Mouse (Mus musculus) kidney, embryonic 16.5 days (tissue): ENCODE measurements around the gene Creld1. TPM values are rescaled to one million over a fixed set of nuclear protein-coding genes. Genes with fewer than 3 reads are reported as not detected.

ENCODE experiments used
- ATAC-seq: fragments of 200-750 bp; cut with Nextera tagmentation; 2 replicates; pipeline ENCODE4 v1.8.0; 2017; ENCODE audit warnings: moderate TSS enrichment; ENCODE audit not compliant: low FRiP score, low TSS enrichment
- H3K27ac ChIP-seq: fragments of 300-500 bp; sonication (generic); 2 replicates; pipeline ENCODE4 v1.5.1; 2014; ENCODE audit warnings: low read length
- H3K27me3 ChIP-seq: fragments of 300-500 bp; sonication (generic); 2 replicates; pipeline ENCODE4 v1.6.1; 2014; ENCODE audit warnings: low read length, control low read depth, mixed read lengths; ENCODE audit not compliant: insufficient read depth
- H3K36me3 ChIP-seq: fragments of 300-500 bp; sonication (generic); 2 replicates; pipeline ENCODE4 v1.6.1; 2014; ENCODE audit warnings: low read length, control low read depth, mixed read lengths; ENCODE audit not compliant: insufficient read depth
- H3K4me1 ChIP-seq: fragments of 300-500 bp; sonication (generic); 2 replicates; pipeline ENCODE4 v1.6.1; 2014; ENCODE audit warnings: low read length, control low read depth, mixed read lengths; ENCODE audit not compliant: insufficient read depth
- H3K4me2 ChIP-seq: fragments of 300-500 bp; sonication (generic); replicated peaks from 2 replicates; pipeline ENCODE4 v1.6.1; 2014; ENCODE audit warnings: low read depth, low read length
- H3K4me3 ChIP-seq: fragments of 300-500 bp; sonication (generic); 2 replicates; pipeline ENCODE4 v1.5.1; 2014; ENCODE audit warnings: mild to moderate bottlenecking, low read length
- H3K9ac ChIP-seq: fragments of 300-500 bp; sonication (generic); replicated peaks from 2 replicates; pipeline ENCODE4 v1.6.1; 2014; ENCODE audit warnings: low read length
- H3K9me3 ChIP-seq: fragments of 300-500 bp; sonication (generic); 2 replicates; pipeline ENCODE4 v1.6.1; 2016; ENCODE audit warnings: low read length, control low read depth
- WGBS: fragments of 180-500 bp; shearing (Covaris S2); extraction: QIAGEN DNeasy Blood & Tissue Kit; methylation state at CpG from one replicate; pipeline ENCODE4 v1.1.7; 2014; 5-methylcytosine and 5-hydroxymethylcytosine counted together
- polyA plus RNA-seq: library from polyadenylated mRNA; unstranded; fragments of >200 nt; fragmentation: Nextera tagmentation; extraction: Ambion mirVana; gene quantifications from 2 replicates; pipeline ENCODE4 v1.2.1, GENCODE M21; 2015

Gene Creld1
- polyA plus RNA-seq, 1 experiment from 2014 or later: 43.4 TPM

DNA sequence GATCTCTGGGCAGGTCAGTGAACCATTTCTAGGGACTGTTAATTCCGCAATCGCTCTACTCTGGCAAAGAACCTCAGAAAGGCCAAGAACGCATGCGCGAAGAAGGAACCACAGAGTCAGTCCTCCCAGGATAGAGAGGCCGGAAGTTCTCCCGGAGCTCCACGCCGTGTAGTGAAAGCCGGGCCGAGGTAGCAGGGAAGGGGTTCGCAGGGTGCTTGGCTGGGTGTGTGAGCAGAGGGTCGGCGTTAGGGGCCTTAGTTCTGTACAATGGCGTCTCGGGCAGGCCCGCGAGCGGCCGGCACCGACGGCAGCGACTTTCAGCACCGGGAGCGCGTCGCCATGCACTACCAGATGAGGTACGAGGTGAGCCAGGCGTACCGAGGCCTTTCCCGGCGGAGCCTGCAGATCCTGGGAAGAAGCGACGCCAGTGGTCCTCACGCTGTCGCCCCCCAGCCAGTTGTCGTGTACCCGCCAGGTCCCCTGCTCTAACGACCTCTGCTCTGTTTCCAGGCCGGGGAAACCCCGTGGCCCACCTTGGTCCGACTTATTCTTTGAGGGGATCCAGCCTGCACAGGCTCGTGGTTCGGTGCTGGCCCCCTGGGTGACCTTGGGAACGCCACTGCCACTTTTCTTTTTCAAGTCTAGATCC lies 40.5 kb upstream of the Creld1 start, which contains the start of gene Jagn1:
Jagn1 (plus strand) TSS at position 128 of the 649 bp plus-strand sequence.
- under 1% methylated on average over 45 of the region's 45 CpGs for WGBS
- peak within 1 kb of the TSS; percentile 96 for H3K9ac ChIP-seq
- peaks cover 9% of the 10 kb centered on the region for H3K36me3 ChIP-seq
- peak within 1 kb of the TSS; percentile 70 for H3K27ac ChIP-seq
- H3K4me3 ChIP-seq: peak within 1 kb of the TSS; percentile 93
- peaks cover 19% of the 10 kb centered on the region for H3K4me1 ChIP-seq
- H3K9me3 ChIP-seq: no peaks in the 10 kb centered on the region
- no peaks in the 10 kb centered on the region for H3K27me3 ChIP-seq
- peak; percentile 90 for ATAC-seq
- peak within 1 kb of the TSS; percentile 84 for H3K4me2 ChIP-seq

GRCm38 (mm10) chr6:113443091-113443490 lies 40.0 kb upstream of the Creld1 start:
- H3K9me3 ChIP-seq: no peaks in the 10 kb centered on the region
- H3K4me1 ChIP-seq: peaks cover 19% of the 10 kb centered on the region
- peak overlapping the region; percentile 93 for H3K4me3 ChIP-seq
- peaks cover 14% of the 10 kb centered on the region for H3K36me3 ChIP-seq
- WGBS: 45% methylated on average over 12 of the region's 12 CpGs
- H3K4me2 ChIP-seq: peak overlapping the region; percentile 84
- peak overlapping the region; percentile 96 for H3K9ac ChIP-seq
- no peaks in the 10 kb centered on the region for H3K27me3 ChIP-seq
- ATAC-seq: no peak
- peak overlapping the region; percentile 70 for H3K27ac ChIP-seq

- Histone ChIP-seq H3K4me1 (peaks cover 19% of the 10 kb centered on the region), H3K9me3 (no peaks in the 10 kb centered on the region), H3K4me2 (peak overlapping the region; percentile 16; the same call in 1 of the 2 replicates), H3K27ac (peak overlapping the region; percentile 51), H3K9ac (no peak overlapping the region), H3K4me3 (no peak overlapping the region), H3K36me3 (peaks cover 25% of the 10 kb centered on the region), H3K27me3 (no peaks in the 10 kb centered on the region)
- peak; percentile 50 for ATAC-seq
- 69% methylated on average over 6 of the region's 8 CpGs for WGBS
These were observed 38.7 kb upstream of the Creld1 start for GRCm38 (mm10) chr6:113444207-113444965.

DNA sequence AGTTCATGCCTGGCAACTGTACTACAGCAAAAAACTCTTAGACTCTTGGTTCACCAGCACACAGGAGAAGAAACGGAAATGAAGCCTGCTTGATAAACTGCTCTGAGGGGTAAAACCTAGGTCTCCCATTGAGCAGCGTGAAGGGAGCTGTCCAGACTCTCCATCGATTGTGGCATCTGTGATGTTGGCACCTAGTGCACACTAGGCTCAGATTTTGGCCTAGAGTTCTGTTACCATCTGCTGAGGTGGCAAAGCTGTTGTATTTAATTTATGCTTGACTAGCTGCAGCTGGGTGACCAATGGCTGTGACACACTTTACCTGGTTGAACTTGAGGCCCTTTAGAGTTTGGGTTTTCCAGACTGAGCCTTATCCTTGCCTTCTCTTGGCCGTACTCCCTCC lies 35.5 kb upstream of the Creld1 start:
- Histone ChIP-seq H3K36me3 (peaks cover 25% of the 10 kb centered on the region), H3K27ac (no peak overlapping the region), H3K9ac (no peak overlapping the region), H3K4me2 (no peak overlapping the region), H3K9me3 (no peaks in the 10 kb centered on the region), H3K27me3 (no peaks in the 10 kb centered on the region), H3K4me1 (peaks cover 24% of the 10 kb centered on the region), H3K4me3 (no peak overlapping the region)
- ATAC-seq: no peak
- WGBS: 98% methylated on average over 4 of the region's 4 CpGs

GRCm38 (mm10) chr6:113451839-113452238 lies 31.3 kb upstream of the Creld1 start:
- H3K4me3 ChIP-seq: no peak overlapping the region
- H3K36me3 ChIP-seq: peaks cover 23% of the 10 kb centered on the region
- H3K4me1 ChIP-seq: peaks cover 5% of the 10 kb centered on the region; the same call in 1 of the 2 replicates
- no peak overlapping the region for H3K27ac ChIP-seq
- 0 out of 2 replicates have a peak overlapping the region, but pooled peaks have one; percentile 9 for H3K9ac ChIP-seq
- WGBS: 71% methylated on average over 2 of the region's 2 CpGs
- H3K27me3 ChIP-seq: no peaks in the 10 kb centered on the region
- no peak for ATAC-seq
- no peak overlapping the region for H3K4me2 ChIP-seq
- no peaks in the 10 kb centered on the region for H3K9me3 ChIP-seq

DNA sequence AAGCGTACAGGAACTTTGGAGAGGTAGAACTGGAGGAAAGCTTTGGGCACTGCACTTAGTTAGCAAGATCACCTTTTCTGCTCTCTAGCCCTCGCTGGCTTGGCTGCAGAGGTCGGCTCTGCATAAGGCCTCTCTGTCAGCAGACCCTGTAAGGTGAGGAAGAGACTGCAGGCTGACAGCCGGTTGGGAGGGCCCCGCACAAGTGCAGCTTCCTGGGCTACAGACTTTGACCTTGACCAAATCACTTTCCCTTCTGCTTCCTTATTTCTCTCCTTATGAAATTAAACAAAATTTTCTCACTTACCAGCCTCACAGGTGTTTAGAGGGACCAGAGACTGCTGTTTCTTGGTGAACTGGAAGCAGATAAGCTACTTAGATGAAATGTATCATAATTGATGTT lies 28.1 kb upstream of the Creld1 start:
- WGBS: 65% methylated on average over 5 of the region's 5 CpGs
- Histone ChIP-seq H3K4me2 (no peak overlapping the region), H3K4me1 (peaks cover 9% of the 10 kb centered on the region), H3K4me3 (no peak overlapping the region), H3K9ac (no peak overlapping the region), H3K27ac (no peak overlapping the region), H3K27me3 (no peaks in the 10 kb centered on the region), H3K9me3 (no peaks in the 10 kb centered on the region), H3K36me3 (no peaks in the 10 kb centered on the region)
- no peak for ATAC-seq

DNA sequence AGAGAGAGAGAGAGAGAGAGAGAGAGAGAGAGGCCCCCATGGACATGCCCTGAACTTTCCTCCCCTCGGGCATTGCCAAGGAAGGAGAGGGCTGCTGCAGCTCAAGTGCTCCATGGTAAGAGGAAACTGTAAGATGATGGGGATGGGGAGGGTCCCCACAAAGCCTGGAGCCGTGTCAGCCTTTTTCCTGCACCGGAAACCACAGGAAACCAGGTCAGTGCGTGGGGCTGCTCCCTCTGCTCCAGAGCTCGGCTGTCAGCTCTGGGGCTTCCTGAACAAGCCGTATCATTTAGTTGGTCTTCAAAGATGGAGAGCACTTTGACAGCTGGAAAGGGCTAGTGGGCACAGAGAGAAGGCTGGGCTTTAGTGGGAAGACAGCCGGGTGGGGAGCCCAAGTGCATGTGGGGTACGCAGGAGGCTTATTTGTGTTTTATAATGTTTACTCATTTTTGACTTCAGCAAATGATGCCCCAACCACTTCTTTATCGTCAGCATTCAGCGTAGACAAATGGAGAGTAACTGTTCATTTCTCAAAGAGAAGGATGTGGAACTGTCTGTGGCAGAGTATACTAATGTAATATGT lies 25.1 kb upstream of the Creld1 start, which contains the start of gene Il17re:
Il17re (plus strand) TSS at position 533 of the 583 bp plus-strand sequence.
- 56% methylated on average over 10 of the region's 10 CpGs for WGBS
- Histone ChIP-seq H3K36me3 (no peaks in the 10 kb centered on the region), H3K4me1 (peaks cover 3% of the 10 kb centered on the region; the same call in 1 of the 2 replicates), H3K4me2 (peak within 1 kb of the TSS; percentile 28; the same call in 1 of the 2 replicates), H3K9me3 (no peaks in the 10 kb centered on the region), H3K27me3 (no peaks in the 10 kb centered on the region), H3K4me3 (no peak within 1 kb of the TSS), H3K27ac (0 out of 2 replicates have a peak within 1 kb of the TSS, but pooled peaks have one; percentile 35), H3K9ac (peak within 1 kb of the TSS; percentile 1; the same call in 1 of the 2 replicates)
- no peak for ATAC-seq

DNA sequence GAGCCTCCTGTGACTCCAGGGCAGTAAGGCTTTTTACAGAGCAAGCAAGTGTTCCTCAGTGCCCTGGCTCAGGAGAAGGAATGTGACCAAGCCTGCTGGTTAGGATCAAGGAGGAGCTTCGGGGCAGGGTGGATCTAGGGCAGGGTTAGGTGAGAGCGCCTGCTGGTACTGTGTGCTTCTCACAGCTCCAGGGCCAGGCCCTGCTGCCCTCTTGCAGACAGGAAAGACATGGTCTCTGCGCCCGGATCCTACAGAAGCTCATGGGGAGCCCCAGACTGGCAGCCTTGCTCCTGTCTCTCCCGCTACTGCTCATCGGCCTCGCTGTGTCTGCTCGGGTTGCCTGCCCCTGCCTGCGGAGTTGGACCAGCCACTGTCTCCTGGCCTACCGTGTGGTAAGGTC lies 24.5 kb upstream of the Creld1 start:
- Histone ChIP-seq H3K4me2 (peak overlapping the region; percentile 28; the same call in 1 of the 2 replicates), H3K4me3 (no peak overlapping the region), H3K4me1 (peaks cover 3% of the 10 kb centered on the region; the same call in 1 of the 2 replicates), H3K27me3 (no peaks in the 10 kb centered on the region), H3K9me3 (no peaks in the 10 kb centered on the region), H3K9ac (no peak overlapping the region; the same call in 1 of the 2 replicates), H3K27ac (0 out of 2 replicates have a peak overlapping the region, but pooled peaks have one; percentile 35), H3K36me3 (no peaks in the 10 kb centered on the region)
- WGBS: 54% methylated on average over 10 of the region's 10 CpGs
- ATAC-seq: peak; percentile 82

- no peak overlapping the region for H3K4me3 ChIP-seq
- WGBS: 69% methylated on average over 7 of the region's 7 CpGs
- no peak overlapping the region for H3K27ac ChIP-seq
- ATAC-seq: no peak
- no peak overlapping the region for H3K9ac ChIP-seq
- no peaks in the 10 kb centered on the region for H3K27me3 ChIP-seq
- H3K9me3 ChIP-seq: no peaks in the 10 kb centered on the region
- H3K4me1 ChIP-seq: 0 out of 2 replicates have a peak, but pooled peaks cover 3% of the 10 kb centered on the region
- H3K36me3 ChIP-seq: no peaks in the 10 kb centered on the region
- no peak overlapping the region for H3K4me2 ChIP-seq
These were observed 19.1 kb upstream of the Creld1 start for GRCm38 (mm10) chr6:113464040-113464439.
